Mouse (Mus musculus) cerebellum, adult 2 months (tissue): ENCODE results near the gene Mblac2. TPM values are rescaled to one million over a fixed set of nuclear protein-coding genes. Genes with fewer than 3 reads are reported as not detected.
A peak's percentile ranks its signal among the peaks of the same experiment; 100 is the strongest.

Experiments used
- DNase-seq, 2 experiments: peaks; one replicate each; pipeline ENCODE4 v3.0.0; 2021
- H3K27ac ChIP-seq: fragments of 200-500 bp; 2 replicates; pipeline ENCODE4 v1.5.1; 2012; ENCODE audit warnings: low read length, control low read depth, inconsistent platforms; ENCODE audit not compliant: insufficient read depth
- H3K27me3 ChIP-seq: fragments of 200-500 bp; 2 replicates; pipeline ENCODE4 v1.6.1; 2012; ENCODE audit warnings: inconsistent platforms, mild to moderate bottlenecking, low read length, moderate library complexity; ENCODE audit not compliant: control insufficient read depth, insufficient read depth
- H3K4me1 ChIP-seq: fragments of 200-500 bp; 2 replicates; pipeline ENCODE4 v1.6.1; 2011; ENCODE audit warnings: low read length; ENCODE audit not compliant: control insufficient read depth, insufficient read depth
- H3K4me3 ChIP-seq: fragments of 200-500 bp; replicated peaks from 2 replicates; pipeline ENCODE3; 2011; ENCODE audit warnings: mild to moderate bottlenecking, low read depth, low read length, control low read depth; ENCODE audit not compliant: insufficient read depth
- CTCF ChIP-seq: fragments of 200-500 bp; IDR thresholded peaks from 2 replicates; pipeline ENCODE4 v1.5.1; 2011; ENCODE audit warnings: low read depth, mild to moderate bottlenecking, control low read depth, low read length, moderate library complexity, borderline replicate concordance; ENCODE audit not compliant: insufficient read depth
- POLR2A ChIP-seq: fragments of 200-500 bp; IDR thresholded peaks from 2 replicates; pipeline ENCODE4 v1.6.1; 2011; ENCODE audit warnings: low read length, control low read depth, borderline replicate concordance; ENCODE audit not compliant: insufficient read depth
- WGBS: fragments of 180-500 bp; shearing (Covaris S2); methylation state at CpG from one replicate; pipeline ENCODE4 v1.1.7; 2018; 5-methylcytosine and 5-hydroxymethylcytosine counted together
- polyA plus RNA-seq: library from polyadenylated mRNA; depleted of rRNA; stranded (reverse); fragments of >200 nt; gene quantifications from 2 replicates; pipeline ENCODE4 v1.2.3, GENCODE M21; 2012

Gene Mblac2
- polyA plus RNA-seq, 1 experiment, result 20.8 TPM

DNA sequence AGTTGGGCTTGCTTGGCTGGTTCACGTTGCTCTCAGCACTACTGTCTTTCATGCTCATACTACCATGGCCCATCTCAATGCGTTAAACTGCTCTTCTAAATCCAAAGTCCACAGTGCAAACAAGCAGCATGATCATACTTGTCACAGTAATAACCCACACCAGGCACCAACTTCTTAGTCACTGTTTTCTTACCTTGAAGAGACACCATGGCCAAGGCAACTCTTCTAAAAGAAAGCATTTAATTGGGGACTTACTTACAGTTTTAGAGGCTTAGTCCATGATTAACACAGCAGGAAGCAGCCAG, 32.9 kb downstream of the Mblac2 start:
- no peak overlapping the region for H3K27ac ChIP-seq
- no peak for TF ChIP-seq POLR2A
- no peak for TF ChIP-seq CTCF
- H3K4me3 ChIP-seq, result no peak overlapping the region
- no peaks in the 10 kb centered on the region for H3K27me3 ChIP-seq
- H3K4me1 ChIP-seq, result no peaks in the 10 kb centered on the region; the same call in 1 of the 2 replicates
- DNase-seq, result no peak
- WGBS, result 45% methylated on average over 2 of the region's 2 CpGs

DNA sequence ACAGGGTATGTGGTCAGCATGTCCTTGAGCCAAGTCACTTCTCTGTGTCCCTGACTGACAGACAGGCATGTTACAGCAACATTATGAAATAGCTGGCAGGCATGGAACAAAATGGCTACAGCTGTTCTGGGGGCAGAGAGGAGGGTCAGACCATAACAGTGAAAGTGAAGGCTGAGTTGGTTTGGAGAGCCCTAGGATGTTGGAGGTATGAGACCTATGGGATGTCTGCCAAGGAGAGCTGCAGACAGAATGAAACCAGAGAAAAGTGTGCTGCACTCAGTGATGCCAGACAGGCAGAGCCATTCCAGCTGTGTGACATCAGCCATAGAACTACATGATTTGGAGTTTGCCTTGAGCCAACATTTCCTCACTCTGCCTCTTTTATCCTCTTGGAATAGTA, 43.7 kb downstream of the Mblac2 start:
- Histone ChIP-seq H3K27me3 (no peaks in the 10 kb centered on the region), H3K4me3 (no peak overlapping the region), H3K4me1 (no peaks in the 10 kb centered on the region), H3K27ac (no peak overlapping the region)
- no peak for DNase-seq
- TF ChIP-seq CTCF, result no peak
- no peak for TF ChIP-seq POLR2A

DNA sequence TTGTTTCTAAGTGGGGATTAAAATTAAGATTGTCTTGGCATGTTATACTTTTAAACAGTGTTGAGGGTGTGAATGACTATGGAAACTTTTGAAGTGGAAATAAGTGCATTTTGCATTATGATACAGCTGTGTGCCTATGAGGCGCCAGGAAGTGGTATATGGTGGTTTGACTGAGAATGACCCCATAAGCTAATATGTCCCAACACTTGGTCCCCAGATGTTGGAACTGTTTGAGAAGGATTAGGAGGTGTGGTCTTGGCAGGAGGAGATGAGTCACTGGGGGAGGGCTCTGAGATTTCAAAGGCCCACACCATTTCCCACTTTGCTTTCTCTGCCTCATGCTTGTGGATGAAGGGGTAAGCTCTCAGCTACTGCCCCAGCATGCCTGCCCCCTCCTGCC, 44.2 kb downstream of the Mblac2 start:
- no peaks in the 10 kb centered on the region for H3K27me3 ChIP-seq
- no peaks in the 10 kb centered on the region for H3K4me1 ChIP-seq
- no peak for TF ChIP-seq POLR2A
- TF ChIP-seq CTCF, result no peak
- no peak overlapping the region for H3K27ac ChIP-seq
- no peak overlapping the region for H3K4me3 ChIP-seq
- DNase-seq, result no peak
- 100% methylated on average over 1 of the region's 1 CpGs for WGBS

DNA sequence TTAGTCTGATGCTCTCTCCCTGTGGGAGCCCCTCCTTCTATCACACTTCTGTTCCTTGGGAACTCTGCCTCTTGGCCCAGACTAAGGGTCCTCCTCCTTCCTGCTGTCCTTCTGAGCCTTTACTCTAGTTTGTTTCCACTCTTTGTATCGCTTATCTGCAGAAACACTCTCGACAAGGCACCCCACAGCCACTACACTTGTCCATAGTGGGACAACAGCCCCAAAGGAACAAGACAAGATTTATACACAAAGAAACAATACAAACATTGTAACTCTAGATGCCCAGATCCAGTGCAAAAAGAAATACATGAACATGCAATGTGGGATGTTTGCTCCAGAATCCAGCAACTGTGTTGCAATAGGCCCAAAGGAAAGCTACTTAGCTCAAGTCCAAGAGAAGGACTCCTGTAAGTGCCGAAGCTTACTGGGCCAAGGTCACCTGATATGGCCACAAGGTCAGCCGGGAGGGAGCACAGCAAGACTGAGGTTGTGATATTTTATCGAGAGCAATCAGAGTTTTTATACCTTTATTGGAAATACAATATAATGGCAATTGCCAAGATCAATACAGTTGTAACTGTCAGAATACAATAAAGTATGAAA, 46.0 kb downstream of the Mblac2 start:
- no peaks in the 10 kb centered on the region for H3K27me3 ChIP-seq
- H3K4me1 ChIP-seq, result no peaks in the 10 kb centered on the region
- H3K27ac ChIP-seq, result no peak overlapping the region
- no peak for TF ChIP-seq CTCF
- TF ChIP-seq POLR2A, result no peak
- no peak overlapping the region for H3K4me3 ChIP-seq
- WGBS, result 78% methylated on average over 5 of the region's 5 CpGs
- DNase-seq, result no peak

DNA sequence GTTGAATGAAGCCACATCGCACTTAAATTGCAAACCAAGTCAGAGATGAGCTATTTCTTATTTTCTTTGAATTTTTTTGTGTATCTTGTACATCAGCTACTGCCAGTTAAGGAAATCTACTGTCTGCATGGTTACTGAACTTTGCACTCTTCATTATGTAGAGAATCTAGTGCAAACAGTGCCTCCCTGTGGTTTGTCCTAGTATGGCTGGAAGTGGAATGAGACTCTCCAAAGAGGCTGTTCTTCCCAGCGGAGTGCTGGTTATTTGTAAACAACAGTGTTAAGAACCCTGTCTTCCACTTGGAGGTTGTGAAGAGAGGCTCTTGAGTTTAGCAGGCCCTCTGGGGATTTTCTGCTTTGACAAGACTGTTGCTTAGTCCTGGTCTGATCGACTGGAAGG, 49.2 kb downstream of the Mblac2 start:
- 39% methylated on average over 3 of the region's 3 CpGs for WGBS
- no peak overlapping the region for H3K27ac ChIP-seq
- peak; percentile 17 to 31 for DNase-seq
- no peaks in the 10 kb centered on the region for H3K27me3 ChIP-seq
- no peak for TF ChIP-seq POLR2A
- TF ChIP-seq CTCF, result peak; percentile 45; the same call in 1 of the 2 replicates
- H3K4me3 ChIP-seq, result no peak overlapping the region
- H3K4me1 ChIP-seq, result no peaks in the 10 kb centered on the region

DNA sequence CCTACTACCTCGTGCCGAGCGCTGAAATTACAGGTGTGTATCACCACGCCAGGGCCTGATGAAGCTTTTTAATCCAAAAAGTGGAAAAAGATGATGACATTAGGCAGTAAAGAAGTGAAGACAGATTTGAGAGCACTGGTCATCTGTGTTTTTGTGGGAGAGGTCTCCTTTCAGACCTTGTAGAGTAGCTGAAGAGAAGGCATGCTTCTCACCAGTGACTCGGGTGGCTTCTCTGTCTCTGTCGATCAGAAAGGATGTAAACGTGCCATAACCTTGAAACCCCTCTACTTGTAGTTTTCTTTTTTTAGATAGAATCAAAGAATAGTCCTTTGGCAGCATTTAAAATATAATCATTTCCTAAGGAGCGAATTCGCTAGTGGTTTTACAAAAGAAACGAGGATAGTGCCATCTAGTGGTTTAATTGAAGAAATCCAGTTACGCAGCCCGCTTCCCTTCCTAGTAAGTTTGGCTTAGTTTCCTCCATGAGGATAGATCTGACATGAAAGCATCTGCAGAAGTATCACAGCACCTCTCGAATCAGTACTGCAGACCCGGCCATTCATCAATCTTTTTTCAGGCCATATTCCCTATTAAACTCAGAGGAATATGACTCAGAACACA, 50.5 kb downstream of the Mblac2 start:
- H3K4me1 ChIP-seq, result no peaks in the 10 kb centered on the region
- no peak overlapping the region for H3K27ac ChIP-seq
- no peaks in the 10 kb centered on the region for H3K27me3 ChIP-seq
- no peak overlapping the region for H3K4me3 ChIP-seq
- peak; percentile 26 to 55 for DNase-seq
- 30% methylated on average over 14 of the region's 14 CpGs for WGBS
- TF ChIP-seq CTCF (peak; percentile 38; the same call in 1 of the 2 replicates), POLR2A (no peak)

DNA sequence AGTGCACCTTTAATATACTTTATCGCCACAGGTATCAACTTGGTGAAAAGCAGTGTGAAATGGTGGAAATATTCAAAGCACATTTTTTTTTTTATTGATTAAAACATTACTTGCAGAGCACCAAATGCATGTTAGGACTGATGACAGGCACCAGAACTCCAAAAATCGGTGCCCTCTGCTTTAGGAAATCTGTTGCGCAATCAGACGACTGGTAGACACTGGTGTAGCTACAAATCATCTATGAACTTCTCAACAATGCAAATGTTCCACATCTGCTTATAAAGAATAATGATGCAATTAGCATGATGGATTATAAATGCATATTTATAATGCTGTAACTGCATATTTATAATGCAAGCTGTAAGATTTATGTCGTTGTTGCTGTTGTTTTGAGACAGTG, 53.0 kb downstream of the Mblac2 start:
- Histone ChIP-seq H3K4me3 (no peak overlapping the region), H3K4me1 (no peaks in the 10 kb centered on the region), H3K27ac (no peak overlapping the region), H3K27me3 (no peaks in the 10 kb centered on the region)
- no peak for TF ChIP-seq CTCF
- TF ChIP-seq POLR2A, result no peak
- no peak for DNase-seq
- WGBS, result 75% methylated on average over 5 of the region's 5 CpGs

DNA sequence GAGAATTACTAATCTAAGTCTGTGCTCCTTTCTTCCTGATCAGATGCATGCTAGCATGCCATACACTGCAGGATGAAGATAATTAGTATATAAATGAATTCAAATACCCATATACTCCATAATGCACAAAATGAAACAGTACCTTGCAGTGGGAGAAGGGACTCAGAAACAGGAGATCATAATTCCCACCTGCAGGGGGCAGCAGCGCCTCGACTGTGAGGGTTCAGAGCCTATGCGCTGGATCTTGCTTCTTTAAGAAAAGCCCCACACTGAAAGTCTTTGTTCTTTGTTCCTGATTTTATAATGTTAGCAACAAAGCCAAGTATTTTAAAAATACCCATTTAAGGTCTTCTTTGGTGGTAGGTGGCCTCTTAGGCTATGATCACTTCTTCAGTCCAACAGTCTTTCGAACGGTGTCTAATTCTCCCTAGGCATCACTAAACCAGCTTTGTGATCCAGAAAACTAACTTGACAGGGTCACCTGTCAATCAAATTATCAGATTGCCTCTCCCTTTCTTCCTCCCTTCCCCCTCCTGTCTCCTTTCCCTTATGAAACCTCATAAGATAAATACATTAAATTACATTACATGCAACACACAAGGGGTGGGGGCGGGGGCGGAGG, 56.0 kb downstream of the Mblac2 start:
- H3K4me1 ChIP-seq, result no peaks in the 10 kb centered on the region
- peak; percentile 58 to 77 for DNase-seq
- no peaks in the 10 kb centered on the region for H3K27me3 ChIP-seq
- TF ChIP-seq CTCF (peak; percentile 76), POLR2A (no peak)
- no peak overlapping the region for H3K4me3 ChIP-seq
- H3K27ac ChIP-seq, result no peak overlapping the region
- 70% methylated on average over 7 of the region's 7 CpGs for WGBS
